Mouse (Mus musculus): ENCODE results near the gene Tfam.

Tfam gene

DNA sequence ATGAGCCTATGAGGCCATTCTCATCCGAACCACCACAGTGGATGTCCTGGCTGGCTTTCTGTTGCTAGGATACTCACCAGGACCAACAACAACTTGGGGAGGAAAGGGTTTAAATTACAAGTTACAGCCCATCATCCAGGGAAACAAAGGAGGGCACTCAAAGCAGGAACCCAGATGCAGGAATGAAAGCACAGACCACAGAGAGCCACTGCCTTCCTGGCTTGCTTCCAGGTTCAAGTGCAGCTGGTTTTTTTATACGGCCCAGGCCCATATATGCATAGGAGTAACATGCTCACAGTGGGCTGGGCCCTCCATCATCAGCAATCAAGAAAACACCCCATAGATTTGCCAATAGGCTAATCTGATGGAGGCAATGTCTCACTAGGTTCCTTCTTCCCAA lies 15.4 kb downstream of the Tfam start:
- DNase-seq = no peak

DNA sequence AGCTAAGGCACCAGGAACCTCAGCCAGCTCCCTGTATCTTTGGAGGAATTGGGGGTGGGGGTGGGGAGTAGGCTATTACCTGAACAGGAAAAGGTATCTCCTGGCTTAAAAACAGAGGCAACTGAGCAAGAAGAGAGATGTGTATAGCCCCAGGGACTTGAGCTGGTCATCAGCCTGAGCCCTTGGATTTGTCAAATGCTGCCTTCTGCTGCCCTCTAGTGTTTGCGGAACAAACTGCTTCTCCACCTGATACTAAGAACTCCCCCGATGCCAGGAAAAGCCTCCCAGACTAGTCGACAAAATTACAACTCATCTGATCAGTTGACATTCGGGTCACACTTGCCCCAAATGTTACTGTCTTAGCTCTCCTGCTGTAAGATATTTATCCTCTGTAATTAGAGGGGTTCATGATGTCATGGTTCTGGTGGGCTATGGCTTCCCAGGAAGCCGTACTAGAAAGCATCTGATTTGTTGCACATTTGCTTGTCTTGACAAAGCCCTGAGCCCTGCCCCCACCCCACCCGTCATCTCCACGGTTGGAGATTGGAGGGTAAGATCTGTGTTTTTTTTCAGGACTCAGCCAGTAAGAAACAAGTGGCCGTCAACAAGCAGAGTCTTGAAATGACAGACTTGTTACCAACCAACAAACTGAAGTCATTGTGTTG lies 19.7 kb downstream of the Tfam start:
- peak; percentile 14 to 24 for DNase-seq

DNA sequence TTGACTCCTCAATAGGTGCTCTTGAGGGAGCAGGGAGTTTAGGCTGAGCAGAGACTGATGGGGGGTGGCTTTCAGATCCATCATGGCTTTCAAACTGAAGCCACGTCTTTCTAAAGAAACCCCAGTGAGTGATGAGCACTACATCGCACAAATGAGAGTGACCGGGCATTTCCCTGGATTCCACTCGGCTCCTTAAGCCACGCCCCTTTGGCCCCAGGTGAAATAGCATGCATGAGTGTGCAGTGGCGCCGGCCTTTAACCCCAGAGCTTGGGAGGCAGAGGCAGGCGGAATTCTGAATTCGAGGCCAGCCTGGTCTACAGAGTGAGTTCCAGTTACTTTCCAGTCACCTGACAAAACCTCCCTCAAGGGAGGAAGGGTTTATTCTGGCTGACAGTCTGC lies 22.1 kb downstream of the Tfam start:
- DNase-seq = no peak

DNA sequence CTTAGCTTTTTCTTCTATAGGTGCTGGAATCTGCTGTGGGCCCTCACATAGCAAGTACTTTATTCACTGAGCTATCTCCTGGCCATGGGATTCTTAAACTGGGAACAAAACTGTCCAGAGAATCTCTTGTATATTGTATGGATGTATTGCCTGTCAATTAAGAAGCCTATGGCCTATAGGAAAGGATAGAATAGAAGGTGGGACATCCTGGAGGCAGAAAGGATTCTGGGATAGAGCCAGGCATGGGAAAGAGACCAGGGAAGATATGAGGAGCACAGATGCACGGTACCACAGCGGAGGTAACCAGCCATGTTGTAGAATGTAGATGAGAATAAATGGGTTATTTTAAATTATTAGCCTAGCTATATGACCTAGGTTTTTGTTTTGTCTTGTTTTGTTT lies 36.6 kb downstream of the Tfam start:
- no peak for DNase-seq

DNA sequence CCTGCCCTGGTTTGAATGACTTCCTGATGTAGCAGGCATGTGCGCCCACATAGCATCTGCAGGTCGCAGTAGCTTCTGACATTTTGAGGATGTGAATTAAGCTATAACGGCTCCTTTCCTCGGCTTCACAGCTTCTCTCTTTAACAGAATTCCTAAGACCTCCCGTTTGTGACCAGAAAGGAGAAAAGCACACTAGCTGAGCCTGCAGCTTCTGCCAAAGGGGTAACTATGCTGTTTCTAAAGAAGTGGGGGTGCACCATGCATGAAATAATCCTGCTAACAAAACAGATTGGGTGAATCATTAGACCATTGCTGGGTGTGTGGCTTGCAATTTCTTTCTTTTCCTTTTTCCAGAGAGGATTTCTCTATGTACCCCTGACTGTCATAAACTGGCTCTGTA lies 37.1 kb downstream of the Tfam start:
- DNase-seq = no peak

DNA sequence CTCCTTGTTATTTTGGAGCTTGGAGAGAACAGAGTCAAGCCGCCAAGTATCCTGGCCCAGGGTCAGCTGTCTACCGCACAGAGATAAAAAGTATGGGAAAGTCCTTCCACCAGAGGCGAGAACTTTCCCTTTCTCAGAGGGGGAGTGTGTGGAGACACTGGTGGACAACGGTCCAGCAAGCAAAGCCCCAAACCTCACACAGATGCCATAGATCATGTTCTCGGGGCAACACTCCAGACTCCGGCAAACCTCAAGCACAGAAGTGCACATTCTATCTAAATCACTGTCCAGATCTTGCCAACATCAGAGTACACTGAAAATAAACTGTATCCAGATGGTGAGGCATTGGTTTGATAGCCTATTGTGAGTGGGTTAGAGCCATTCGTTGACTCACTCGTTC lies 39.4 kb downstream of the Tfam start:
- DNase-seq = no peak

DNA sequence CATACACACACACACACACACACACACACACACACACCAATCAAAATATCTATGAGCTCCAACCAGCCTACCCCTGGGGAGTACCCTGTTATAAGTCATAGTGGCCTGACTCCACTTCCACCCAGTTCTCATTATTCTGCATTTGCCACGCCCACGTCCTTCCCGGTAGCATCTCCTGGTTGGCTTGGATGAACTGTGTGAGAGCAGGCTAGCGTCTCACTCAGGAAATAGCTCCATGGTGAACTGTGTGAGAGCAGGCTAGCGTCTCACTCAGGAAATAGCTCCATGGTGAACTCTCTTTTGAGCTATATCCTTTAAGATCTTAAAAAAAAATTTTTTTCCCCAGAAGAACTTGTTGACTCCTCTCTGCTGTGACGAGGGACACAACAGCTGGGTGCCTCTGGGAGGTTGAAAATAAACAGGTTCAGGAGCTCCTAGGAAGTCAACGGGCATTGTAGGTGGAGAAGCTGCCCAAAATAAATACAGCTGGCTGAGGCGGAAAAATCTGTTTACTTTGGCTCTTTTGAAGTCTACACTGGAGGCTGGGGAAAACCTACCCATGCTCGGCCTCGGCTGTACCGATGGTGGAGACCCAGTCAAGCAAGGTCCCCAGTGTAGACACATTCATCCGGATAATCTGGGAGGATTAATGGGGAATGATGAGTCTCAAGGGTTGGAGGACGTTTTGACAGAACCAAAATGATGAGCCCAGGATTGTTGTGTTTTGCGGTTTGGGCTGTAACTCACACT lies 40.9 kb downstream of the Tfam start:
- DNase-seq = no peak

DNA sequence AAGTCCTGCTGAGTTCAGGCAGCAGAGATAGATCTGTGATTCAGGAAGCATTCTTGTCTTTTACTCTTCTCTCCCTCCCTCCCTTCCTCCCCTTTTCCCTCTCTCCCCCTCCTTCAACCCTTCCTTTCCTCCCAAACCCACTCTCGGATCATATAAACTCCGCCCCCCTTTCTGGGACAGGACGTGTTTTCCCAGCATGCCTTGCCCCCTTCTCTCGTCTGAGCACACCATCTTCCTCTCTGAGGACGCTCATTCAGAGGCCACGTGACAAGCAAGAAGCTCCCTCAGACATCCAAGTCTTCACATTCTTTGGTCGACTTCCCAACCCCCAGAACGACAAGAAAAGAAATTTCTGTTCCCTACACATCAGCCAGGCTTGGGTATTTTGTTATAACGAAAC lies 42.6 kb downstream of the Tfam start:
- DNase-seq = no peak

DNA sequence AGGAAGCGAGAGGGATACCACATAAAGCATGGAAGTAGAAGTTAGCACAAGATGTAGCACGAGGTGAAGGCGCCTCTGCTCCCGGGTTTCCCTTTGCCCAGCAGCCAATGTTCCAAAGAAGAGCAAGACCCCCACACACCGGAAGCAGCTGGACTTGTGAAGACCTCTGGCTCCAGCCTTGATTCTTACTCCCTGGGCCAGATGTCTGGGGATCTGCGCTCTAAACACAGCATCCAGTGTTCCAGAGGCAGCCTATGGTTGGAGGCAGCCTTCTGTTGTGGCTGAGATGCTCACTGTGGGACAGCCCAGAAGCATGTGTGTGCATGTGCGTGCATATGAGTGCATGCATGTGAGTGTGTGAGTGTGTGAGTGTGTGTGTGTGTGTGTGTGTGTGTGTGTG lies 43.4 kb downstream of the Tfam start:
- no peak for DNase-seq

DNA sequence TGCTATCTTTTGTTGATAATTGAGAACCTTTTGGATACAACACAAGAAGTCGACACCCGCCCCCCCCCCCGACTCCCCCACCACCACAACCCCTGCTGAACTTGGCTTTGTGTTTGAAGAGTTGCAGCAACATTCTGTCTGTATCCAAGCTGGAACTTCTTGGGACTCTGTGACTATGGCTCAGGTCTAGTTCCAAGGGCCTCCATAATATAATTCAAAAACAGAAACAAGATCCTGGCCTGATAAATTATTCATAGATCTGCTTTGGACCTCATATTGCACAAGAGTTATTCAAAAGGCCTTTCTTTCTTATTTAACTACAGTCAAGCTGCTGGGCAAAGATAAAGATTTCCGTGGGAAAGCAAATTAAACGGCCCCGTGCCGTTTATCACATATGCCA lies 44.8 kb downstream of the Tfam start:
- no peak for DNase-seq

DNA sequence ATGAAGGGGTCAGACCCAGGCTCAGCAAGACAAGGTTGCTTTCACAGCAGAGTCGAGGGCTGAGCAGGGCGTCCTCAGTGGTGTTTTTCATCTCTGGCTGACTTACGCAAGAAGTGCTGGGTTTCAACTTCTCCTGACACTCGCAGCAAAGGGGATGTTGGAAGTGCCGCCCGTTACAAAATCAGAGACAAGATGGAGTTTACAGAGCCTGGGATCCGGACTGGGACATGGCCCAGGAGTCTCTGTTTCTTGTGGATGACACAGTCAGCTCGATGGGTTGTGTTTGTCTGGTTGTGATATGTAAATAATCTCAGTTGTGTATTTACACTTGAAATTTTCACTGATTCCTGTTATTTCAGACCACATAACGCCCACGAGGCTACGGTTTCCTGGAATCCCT lies 45.2 kb downstream of the Tfam start:
- no peak for DNase-seq

DNA sequence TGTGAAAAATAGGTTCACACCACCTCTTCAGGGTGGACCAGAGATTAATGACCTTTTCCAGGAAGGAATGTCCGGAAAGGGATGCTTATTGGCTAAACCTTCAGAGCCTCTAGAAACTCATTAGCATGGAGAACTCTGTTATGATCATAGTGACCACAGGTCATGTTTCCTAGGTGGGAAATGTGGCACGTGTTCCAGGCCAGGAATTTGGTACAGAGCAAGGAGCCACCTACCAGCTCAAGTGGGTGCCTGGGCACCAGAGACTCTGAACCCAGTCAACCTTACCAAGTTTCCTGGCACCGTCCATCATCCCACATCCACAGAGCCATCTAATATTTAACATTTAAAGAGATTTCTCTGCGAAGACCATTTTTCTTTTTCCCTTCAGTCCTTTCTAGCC lies 49.4 kb downstream of the Tfam start:
- no peak for DNase-seq

DNA sequence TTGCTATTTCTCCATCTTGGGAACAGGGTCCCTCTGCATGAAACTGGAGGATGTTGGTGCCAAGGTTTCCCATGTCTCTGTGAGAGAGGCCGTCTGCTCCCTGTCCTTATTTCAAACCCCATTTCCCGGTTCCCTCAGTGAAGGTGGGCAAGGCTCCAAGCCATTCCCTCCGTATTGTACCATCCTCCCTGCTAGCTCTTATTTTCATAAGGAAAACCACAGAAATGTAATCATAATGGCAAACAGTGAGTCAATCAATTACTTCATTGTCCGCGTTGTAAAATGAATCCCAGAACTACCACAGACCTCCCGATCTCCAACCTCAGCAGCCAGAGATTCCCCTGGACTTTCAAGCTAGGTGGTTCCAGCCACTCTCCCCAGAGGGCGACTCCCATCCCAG lies 53.0 kb downstream of the Tfam start:
- DNase-seq = no peak

DNA sequence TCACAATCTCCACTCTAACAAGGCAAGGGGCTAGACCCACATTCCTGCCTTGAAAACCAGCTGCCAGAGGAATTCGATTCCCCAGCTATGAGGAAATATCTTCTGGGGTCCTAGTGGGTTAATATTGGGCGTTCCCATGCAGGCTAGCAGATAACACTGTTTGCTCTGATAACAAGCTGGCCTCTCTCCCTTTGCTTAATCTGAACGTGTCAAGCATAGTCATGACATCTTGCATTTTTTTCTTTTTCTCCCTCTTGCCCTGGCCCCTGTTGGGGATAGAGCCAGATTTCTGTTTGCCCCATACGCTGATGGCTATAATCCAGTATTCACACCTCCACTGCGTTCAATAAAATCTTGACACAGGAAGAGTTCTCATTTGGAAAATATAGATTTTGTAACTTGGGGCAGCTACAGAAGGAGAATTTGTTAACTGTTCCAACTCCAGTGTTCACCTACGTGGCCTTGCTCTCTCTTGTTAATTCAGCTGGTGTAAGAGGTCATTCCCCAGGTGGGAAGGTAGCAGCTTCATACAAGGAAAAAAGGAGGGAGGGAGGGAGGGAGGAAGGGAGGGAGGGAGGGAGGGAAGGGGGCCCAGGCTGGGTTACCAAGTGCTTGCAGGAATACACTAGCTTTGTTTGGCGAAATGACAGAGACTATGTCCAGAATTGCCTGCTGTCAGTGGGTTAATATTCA lies 54.6 kb downstream of the Tfam start:
- DNase-seq = no peak

DNA sequence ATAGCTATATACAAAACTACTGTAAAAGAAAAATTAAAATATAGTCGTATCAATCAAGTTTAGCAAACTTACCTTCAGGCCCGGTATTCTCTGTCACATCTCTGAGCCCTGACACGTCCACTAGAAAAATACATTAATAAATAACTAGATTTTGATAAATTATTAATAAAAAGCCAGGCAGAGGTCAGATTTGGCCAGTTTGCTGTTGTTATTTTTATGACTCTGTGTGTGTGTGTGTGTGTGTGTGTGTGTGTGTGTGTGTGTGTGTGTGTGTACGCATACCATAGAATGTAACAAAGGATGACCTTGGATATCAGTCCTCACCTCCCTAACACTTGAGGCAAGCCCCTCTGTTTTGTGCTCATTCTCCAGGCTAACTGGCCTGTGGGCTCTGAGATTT lies 56.1 kb downstream of the Tfam start:
- no peak for DNase-seq

DNA sequence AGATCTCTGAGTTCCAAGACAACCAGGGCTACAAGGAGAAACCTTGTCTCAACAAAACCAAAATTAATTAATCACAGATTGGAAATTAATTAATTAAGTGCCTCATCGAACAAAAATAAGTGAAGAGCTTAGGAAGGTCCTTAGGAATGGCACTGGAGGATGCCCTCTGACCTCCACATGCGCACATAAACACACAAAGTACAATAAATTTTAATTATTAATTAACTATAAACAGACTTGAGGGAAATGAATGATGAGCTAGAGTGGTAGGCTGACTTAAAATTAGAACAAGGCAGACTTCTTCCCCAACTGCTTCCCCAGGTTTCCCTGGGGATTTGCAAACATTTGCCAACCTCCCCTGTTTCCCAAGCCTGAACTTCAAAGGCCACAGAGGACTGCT lies 57.0 kb downstream of the Tfam start:
- no peak for DNase-seq

DNA sequence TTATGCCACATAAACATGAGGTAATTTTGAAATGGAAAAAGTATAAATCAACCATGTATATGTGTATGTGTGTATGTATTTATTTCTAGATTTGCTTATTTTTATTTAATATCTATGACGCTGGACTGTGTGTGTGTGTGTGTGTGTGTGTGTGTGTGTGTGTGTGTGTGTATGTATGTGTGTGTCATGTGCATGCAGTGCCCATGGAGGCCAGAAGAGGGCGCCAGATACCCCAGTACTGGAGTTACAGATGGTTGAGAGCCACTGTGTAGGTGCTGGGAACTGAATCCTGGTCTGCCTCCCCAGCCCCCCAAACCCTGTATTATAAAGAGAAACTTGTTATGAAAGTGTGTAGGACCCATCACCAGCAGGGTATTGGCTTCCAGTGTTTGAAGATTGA lies 58.0 kb downstream of the Tfam start:
- no peak for DNase-seq

DNA sequence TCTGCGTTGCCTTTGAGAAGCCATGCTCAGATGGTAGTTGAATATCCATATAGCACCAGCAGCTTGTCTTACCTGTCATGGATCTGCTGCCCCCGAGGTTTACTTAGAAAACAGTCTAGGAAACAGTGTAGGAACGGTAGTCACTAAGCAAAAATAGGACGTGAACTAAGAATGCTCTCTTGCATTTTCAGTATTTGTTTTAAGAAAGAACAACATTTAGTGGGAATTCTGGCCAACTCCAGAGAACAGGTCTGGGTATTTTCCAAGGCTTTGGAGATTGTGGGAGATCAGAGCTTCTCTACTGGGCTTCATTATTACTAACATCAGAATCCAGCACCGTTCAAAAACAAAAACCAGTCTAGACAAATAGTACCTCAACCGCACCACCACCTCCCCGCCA lies 60.9 kb downstream of the Tfam start:
- DNase-seq = no peak

DNA sequence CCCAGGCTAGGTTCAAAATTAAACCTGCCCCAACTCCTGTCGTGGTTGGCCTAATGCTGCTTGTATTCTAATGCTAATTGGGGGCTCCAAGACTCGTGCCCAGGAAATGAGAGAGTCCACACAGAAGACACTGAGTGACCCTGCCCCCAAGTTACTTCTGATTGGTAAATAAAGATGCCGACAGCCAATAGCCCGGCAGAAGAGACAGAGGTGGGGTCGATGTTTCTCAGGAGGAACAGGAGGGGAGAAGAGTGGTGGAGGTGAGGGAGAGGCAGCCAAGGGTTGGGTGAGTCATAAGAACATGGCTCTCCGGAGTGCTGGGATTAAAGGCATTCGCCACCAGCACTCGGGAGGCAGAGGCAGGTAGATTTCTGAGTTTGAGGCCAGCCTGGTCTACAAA lies 61.7 kb downstream of the Tfam start:
- DNase-seq = no peak
